Mouse (Mus musculus): Measurements from ENCODE around the gene Vars2. TPM values are rescaled to one million over a fixed set of nuclear protein-coding genes. Genes with fewer than 3 reads are reported as not detected.

Vars2 gene
- total RNA-seq, 2 experiments from 2014 or later = 0.23 to 2.5 TPM

DNA sequence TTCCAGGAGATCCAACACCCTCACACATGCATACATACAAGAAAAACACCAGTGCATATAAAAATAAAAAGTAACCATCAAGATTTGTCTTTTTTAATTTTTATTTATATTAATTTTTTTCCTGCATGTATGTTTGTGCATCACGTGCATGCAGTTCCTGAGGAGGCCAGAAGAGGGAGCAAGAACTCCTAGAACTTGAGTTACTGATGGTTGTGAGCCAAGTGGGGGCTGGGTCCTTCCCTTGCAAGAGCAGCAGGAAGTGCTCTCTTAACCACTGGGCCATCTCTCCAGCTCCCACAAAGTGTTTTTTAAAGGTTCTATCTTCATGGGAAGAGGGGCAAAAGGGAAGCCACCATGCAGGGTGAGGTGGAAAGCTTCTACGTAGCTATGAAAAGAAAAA, 27.9 kb upstream of the Vars2 start:
- no peak for ATAC-seq (replicated peaks; ENCODE audit: low FRiP score, poor library complexity, severe bottlenecking)

GRCm38 (mm10) chr17:35693906-35694305, 26.5 kb upstream of the Vars2 start:
- no peak for ATAC-seq (replicated peaks; ENCODE audit: low FRiP score, poor library complexity, severe bottlenecking)

- ATAC-seq (replicated peaks; ENCODE audit: low FRiP score, poor library complexity, severe bottlenecking) = no peak
These were observed 25.0 kb upstream of the Vars2 start for GRCm38 (mm10) chr17:35692368-35692767.

DNA sequence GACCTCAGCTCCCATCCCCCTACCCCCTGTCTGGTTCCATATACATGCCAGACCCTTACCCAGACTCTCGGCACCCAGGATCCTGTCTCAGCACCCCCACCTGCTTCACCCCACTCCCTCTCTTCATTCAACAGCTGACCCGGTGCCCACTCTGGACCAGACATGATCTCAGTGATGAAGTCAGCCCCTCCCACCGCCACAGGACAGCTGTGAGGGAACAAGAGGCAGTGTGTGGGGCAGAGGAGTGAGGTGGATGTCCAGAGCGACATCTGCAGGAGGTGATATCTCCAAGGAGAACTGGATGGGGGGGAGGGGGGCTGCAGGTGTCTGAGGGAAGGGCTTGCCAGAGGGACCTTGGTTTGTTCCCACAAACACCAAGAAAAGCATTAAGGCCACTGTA, 24.4 kb upstream of the Vars2 start:
- ATAC-seq (replicated peaks; ENCODE audit: low FRiP score, poor library complexity, severe bottlenecking) = no peak

DNA sequence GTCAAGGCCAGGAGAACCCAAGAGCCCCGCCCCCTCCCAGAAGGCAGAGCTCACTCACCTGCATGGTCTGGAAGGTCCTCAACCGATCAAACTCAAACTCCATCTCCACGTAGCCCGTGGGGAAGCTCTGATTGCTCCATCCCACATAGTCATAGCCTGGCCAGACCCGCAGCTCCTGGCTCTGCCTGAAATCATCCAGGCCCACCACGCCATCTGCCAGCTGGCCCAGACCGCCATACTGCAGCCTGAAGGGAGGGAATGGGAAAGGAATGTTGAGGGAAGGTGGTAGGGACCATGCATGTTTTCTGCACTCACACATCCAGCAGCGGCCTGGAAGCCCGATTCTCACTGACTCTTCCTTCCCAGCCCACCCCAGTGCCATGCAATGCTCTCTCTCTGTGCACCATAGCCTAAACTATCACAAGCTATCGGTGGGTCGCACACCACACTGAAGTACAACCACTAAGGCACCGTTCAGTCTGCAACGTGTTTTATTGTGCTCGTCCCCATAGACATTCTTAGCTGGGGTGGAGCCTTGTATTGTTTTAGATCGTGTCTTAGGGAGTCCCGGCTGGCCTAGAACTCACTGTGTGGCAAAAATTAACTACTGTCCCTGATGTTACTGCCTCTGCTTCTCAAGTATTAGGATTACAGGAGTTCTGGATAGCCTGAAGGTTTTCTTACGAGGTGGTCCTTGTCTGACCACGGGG, 22.7 kb upstream of the Vars2 start:
- no peak for ATAC-seq (replicated peaks; ENCODE audit: low FRiP score, poor library complexity, severe bottlenecking)

DNA sequence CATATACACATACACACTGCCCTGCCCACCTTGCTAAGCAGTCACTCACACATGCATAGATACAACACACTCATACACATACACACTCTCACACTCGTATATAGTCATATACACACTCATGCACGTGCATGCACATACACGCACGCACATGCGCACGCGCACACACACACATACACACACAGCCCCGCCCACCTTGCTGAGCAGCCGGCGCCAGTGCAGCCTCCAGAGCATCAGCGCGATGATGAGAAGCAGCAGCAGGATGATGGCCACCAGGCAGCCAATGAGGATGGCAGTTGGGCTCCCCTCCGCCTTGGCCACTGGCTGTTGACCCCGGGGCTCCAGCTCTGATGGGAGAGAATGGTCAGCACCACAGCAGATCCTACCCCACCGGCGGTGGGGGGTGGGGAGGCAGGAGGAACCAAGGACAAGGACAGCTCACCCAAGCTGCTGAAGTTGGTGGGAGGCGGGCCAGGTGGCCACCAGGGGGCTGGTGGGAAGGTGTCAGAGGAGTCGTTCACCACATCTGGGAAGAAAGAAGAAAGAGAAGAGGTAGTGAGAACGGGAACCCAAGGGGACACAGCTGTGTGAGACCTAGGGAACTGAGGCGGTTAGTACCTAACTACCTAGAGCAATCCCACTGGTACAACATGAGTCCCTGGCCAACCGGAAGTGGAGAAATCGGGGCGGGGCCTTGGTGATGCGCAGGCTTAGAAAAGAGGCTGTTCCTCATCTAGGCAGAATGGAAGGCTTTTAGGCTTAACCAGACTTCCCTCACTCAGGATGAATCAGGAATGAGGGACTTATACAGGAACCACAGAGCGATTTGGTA, 21.2 kb upstream of the Vars2 start:
- ATAC-seq (replicated peaks; ENCODE audit: low FRiP score, poor library complexity, severe bottlenecking) = no peak

DNA sequence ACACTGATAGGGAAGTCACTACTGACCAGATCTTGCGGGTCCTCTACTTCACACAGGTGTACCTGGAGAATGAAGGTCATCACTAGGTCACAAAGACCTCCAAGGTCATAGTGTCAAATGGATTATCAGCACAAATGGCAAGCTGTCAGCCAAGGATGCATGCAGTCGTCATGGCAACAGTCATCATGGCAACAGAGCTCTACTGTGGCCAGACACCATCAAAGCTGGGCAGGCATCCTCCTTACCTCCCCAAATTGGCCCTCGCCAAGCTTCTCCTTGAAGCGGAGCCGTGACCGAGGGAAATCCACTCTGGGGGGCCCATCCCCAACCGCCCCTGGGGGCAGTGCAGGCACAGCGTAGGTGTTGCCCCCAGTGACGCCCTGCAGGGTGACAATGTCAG, 17.7 kb upstream of the Vars2 start:
- no peak for ATAC-seq (replicated peaks; ENCODE audit: low FRiP score, poor library complexity, severe bottlenecking)

DNA sequence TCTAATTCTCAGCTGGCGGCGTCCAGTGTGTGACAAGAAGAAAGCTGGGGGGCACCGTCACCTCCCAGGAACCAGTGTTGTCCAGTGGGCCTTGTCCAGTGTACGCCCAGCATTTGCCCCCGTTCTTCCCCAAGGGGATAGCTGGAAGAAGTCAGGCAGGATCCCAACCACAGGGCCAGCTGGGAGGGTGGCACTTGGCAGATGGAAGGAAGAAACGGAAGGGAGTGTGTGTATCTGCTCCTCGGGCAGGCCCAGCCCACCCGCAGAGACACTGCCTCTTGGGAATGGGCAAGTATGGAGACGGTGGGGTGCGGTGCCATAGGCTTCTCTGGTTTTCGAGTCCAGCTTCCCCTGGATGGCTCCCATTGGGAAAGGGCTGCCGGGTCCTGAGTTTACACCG, 14.6 kb upstream of the Vars2 start:
- ATAC-seq (replicated peaks; ENCODE audit: low FRiP score, poor library complexity, severe bottlenecking) = no peak

- no peak for ATAC-seq (replicated peaks; ENCODE audit: low FRiP score, poor library complexity, severe bottlenecking)
These were observed 13.2 kb upstream of the Vars2 start for GRCm38 (mm10) chr17:35680591-35680990.

DNA sequence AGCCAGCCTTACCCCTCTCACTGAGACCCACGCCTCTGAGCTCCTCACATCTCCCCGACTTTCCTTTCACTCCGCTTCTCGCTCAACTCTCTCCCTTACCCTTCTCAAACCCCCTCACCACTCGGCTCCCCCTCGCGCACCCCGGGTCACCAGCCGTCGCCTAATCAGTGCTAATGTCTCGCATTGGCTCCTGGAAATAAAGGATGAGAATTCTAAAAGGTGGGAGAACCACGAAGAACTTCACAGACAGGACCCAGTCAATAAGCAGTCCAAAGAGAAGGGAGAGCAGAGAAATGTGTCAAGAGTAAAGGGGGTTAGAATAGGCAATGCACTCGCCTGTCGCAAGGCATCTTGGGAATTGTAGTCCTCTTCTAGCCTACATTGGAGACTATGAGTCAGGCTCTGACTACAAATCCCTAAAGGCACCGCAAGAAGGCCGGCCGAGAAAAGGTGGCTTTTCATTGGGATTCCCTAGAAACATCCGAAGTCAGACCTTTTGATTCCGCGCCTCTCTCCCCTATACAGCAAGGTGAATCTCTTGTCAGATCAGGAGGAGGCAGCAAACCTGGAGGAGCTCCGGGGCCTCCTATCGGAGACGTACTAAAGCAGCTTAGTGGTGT, 6.1 kb upstream of the Vars2 start, which contains the start of gene Gtf2h4:
TSS of gene Gtf2h4 (minus strand) at position 324 of the 620 bp plus-strand sequence.
- ATAC-seq (replicated peaks; ENCODE audit: low FRiP score, poor library complexity, severe bottlenecking) = peak; percentile 95

GRCm38 (mm10) chr17:35672527-35672926, 5.1 kb upstream of the Vars2 start:
- no peak for ATAC-seq (replicated peaks; ENCODE audit: low FRiP score, poor library complexity, severe bottlenecking)

GRCm38 (mm10) chr17:35671846-35672245, 4.5 kb upstream of the Vars2 start:
- no peak for ATAC-seq (replicated peaks; ENCODE audit: low FRiP score, poor library complexity, severe bottlenecking)

DNA sequence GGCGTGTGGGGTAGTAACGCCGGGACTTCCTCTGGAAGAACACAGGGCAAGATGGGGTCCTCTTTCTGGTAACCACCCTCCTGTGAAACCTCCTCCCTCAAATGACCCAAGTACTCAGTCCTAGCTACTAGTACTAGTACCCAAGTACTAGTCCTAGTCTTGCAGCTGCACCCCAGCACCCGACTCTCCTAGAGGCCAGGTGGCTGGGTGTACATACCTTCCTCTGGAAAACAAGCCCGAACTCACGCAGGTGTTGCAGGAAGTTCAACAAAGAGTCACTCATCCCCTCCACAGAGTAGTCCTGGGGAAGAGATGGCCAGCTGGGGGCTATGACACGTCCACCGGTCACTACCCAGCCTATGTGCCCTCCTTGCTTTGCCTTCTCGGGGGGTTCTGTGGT, 2.3 kb upstream of the Vars2 start:
- ATAC-seq (replicated peaks; ENCODE audit: low FRiP score, poor library complexity, severe bottlenecking) = no peak

DNA sequence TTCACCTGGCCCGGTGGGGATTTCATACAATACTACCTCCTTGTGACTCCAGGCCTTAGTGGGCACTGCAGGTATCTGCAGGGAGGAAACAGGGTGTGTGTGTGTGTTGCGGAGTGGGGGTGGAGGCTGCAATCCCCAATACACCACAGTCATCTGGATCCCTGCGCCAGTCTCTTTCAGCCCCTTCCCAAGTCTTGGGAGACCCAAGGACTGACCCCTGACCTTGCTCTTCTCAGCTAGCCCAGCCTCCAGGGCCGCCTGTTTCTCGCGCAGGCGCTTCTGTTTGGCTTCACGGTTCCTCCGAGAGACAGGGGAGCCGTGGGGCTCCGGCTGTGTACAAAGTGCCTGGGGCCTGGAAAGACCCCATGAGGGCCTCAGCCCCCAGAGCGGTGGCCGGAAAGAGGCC, 538 bp downstream of the Vars2 start:
- ATAC-seq (replicated peaks; ENCODE audit: low FRiP score, poor library complexity, severe bottlenecking) = no peak

GRCm38 (mm10) chr17:35665957-35666515, 1.4 kb downstream of the Vars2 start:
- ATAC-seq (replicated peaks; ENCODE audit: low FRiP score, poor library complexity, severe bottlenecking) = no peak

GRCm38 (mm10) chr17:35653086-35653485, 14.3 kb downstream of the Vars2 start:
- no peak for ATAC-seq (replicated peaks; ENCODE audit: low FRiP score, poor library complexity, severe bottlenecking)

GRCm38 (mm10) chr17:35649429-35649828, 18.0 kb downstream of the Vars2 start:
- ATAC-seq (replicated peaks; ENCODE audit: low FRiP score, poor library complexity, severe bottlenecking) = no peak

DNA sequence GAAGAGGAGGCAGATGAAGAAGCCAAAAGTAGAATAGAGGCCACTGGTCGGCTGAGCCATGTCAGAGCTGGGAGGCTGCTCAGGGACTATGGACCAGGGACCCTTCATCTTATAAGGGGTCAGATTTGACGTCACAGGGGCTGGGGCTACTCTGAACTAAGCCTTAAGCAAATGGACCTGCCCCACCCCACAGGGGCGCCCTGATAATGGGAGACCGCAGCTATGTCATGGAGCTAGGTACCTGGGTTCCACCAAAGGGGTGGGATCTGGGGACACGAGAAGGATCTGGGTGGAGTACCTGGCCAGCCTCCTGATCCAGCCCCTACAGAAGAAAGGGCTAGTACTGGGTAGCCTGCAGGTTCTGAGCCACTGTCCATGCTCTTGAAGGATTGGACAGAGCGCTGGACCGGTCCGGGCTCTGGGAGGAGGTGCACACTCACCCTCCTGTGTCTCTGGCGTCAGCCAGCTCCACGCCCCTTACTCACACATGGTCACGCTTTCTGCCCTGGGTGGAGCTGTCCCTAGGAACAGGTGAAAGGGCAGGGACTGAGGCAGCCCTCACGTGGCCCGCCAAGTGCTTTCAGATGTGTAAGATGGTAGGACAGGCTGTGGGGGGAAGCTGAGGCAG, 23.7 kb downstream of the Vars2 start, which contains the start of gene Mucl3:
TSS of gene Mucl3 (minus strand) at position 87 of the 628 bp plus-strand sequence.
- no peak for ATAC-seq (replicated peaks; ENCODE audit: low FRiP score, poor library complexity, severe bottlenecking)

DNA sequence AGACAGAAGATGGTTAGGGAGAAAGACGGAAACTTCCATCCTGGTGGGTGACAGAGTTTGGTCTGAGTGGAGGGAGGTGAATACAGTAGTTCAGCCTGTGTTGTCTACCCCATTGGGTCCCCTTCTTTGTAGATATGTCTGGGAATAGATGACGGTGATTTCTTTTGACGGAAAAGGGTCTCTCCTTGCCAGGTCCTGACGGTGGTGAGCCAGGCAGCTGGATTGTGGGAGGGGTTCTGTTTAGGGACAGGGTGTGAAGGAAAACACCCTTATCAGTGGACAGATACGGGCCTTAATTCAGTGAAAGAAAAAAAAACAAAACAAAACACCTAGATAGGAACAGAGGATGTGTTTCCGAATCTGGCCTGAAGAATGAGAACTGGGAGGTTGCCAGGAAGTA, 28.0 kb downstream of the Vars2 start:
- no peak for ATAC-seq (replicated peaks; ENCODE audit: low FRiP score, poor library complexity, severe bottlenecking)

All from erythroid progenitor cell, adult 5-6 weeks (primary cell).